Mouse (Mus musculus) lung, postnatal 10 days (tissue): ENCODE measurements around the gene Olfr589.
"Not testable (repeated sequence)": the region's sequence is repeated elsewhere in the genome, so short reads cannot be mapped to it uniquely, and the experiment has no call there.

Experiments used
- DNase-seq: peaks from one replicate; pipeline ENCODE4 v3.0.0; 2021

The Olfr589 gene

DNA sequence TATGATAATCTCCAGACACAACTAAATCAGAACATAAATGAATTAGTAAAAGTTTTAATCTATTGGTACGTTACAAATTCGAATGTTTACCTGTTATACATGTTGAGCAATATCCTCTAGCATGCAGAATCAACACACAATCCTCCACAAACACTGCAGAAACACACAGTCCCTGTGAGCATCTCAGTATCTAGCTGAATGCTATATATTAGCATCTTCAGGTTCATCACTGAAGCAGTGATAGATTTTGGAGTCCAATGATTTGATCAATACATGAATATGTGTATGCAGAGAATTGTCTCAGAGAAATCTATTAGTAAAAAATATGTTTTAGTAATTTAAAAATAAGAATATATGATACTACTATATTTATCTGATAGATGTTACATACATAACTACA is at the start of gene Olfr589:
Olfr589 (minus strand) TSS at position 101 of the 400 bp plus-strand sequence.
- DNase-seq, result no peak

DNA sequence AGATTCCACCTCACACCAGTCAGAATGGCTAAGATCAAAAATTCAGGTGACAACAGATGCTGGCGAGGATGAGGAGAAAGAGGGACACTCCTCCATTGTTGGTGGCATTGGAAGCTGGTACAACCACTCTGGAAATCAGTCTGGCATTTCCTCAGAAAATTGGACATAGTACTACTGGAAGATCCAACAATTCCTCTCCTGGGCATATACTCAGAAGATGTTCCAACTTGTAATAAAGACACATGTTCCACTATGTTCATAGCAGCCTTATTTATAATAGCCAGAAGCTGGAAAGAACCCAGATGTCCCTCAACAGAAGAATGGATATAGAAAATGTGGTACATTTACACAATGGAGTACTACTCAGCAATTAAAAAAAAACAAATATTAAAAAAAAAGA is 28.3 kb upstream of the Olfr589 start, which contains the start of gene Olfr592:
Olfr592 (plus strand) TSS at position 301 of the 400 bp plus-strand sequence.
- not testable (repeated sequence) for DNase-seq

DNA sequence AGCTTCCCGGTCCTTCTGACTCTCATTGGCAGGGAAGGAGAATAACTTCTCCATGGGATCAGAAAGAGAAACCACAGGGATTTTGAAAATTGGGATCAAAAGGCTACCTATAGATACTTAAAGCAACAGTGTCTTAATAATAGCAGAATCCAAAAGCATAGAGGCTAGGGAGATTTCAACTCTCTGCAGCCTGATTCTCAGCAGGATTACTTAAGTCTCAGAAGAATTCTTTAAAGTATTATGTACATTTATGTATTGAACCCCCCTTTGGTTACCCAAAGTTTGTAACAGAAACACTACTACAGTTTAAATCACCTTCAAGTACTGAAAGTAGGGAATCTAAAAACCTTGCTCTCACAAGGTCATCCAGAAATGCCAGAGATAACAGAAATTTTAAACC is 22.1 kb upstream of the Olfr589 start, which contains the start of gene Olfr591:
Olfr591 (minus strand) TSS at position 101 of the 400 bp plus-strand sequence.
- no peak for DNase-seq

DNA sequence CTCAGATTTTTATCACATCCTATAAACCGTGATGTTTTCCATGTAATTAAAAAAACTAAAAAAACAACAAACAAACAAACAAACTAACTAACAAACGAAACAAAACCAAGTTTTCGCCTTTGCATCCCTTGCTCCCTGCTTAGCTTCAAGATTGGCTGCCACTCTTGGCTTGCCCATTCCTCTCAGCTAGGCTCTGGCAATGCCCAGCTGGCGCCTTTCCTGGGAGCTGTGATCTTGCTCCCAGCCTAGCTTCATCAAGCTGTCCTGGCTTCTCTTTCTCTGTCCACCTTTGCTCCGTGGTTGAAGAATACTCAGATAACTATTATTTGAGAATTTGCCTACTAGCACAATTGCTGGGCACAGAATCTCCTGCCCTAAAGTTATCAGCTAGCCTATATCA is 13.5 kb upstream of the Olfr589 start:
- no peak for DNase-seq

DNA sequence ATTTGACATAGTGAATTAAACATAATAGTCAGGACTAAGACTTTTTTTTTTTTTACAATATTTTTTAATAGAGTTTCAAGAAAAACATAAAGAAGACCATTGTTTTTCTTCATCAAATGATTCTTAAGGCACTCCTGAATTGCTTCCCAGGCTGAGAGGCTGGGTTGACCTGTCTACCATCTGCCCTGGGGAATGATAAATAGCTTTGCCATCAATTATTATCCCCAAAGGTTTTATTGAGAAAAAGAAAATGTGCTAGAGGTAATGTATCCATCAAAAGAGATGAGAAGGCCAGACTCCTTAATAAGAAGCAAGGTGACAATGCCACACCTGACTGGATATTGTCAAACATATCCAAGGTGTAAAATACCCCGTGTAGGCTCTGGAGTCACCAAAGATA is 15.6 kb downstream of the Olfr589 start, which contains the start of gene Olfr588-ps1:
Olfr588-ps1 (plus strand) TSS at position 301 of the 400 bp plus-strand sequence.
- DNase-seq, result no peak

DNA sequence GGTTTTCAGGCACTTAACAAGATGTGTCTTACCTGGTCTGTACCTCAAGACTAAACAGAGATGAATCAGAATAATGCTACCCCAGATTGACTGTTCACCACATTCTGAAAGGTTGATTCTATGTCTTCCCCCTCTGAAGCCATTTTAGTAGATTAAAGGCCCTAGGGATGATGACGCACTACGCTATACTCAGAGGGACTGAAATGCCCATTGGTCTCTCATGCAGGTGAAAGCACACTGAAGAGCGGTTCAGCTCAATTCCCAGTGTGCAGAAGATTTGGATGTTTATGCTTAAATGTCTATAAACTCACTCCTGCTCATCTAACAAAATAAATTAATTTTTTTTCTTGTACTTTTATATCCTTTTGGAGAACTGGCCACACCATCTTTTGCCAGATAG is 30.6 kb downstream of the Olfr589 start, which contains the start of gene Olfr586:
Olfr586 (minus strand) TSS at position 101 of the 400 bp plus-strand sequence.
- DNase-seq, result no peak

DNA sequence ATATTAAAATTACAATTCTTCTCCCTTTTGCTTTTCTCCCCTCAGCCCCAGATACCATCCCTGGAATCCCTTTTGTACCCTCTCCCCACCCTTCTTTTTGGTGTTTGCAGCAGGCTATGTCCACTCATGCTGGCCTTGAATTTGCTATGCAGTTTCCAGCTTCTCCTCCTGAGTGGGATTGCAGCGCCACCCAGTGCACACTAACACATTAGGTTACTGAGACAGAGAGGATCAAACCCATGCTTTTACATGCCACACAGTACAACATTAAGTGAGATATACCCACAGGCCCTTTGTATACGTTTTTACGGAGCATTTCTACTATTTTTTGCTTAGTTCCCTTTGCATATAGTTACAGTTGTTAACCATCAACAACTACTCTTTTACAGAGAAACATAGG is 36.8 kb downstream of the Olfr589 start:
- DNase-seq, result no peak
